Mouse (Mus musculus) liver, adult 2 months (tissue): ENCODE results near the gene 4931406P16Rik. TPM values are rescaled to one million over a fixed set of nuclear protein-coding genes. Genes with fewer than 3 reads are reported as not detected.

Experiments
- DNase-seq: peaks from one replicate; pipeline ENCODE4 v3.0.0-alpha.2; 2011; ENCODE audit warnings: low read depth, low spot score; ENCODE audit errors: extremely low read depth
- H3K27ac ChIP-seq: fragments of 200-500 bp; replicated peaks from 2 replicates; pipeline ENCODE4 v1.5.1; 2012; ENCODE audit warnings: low read depth, mild to moderate bottlenecking, control low read depth, inconsistent platforms, low read length; ENCODE audit not compliant: insufficient read depth
- H3K27me3 ChIP-seq: fragments of 200-500 bp; 2 replicates; pipeline ENCODE4 v1.6.1; 2012; ENCODE audit warnings: mild to moderate bottlenecking, moderate library complexity, low read length, inconsistent platforms; ENCODE audit not compliant: control insufficient read depth, insufficient read depth
- H3K36me3 ChIP-seq: fragments of 200-500 bp; 2 replicates; pipeline ENCODE4 v1.6.1; 2012; ENCODE audit warnings: low read length, inconsistent platforms; ENCODE audit not compliant: control insufficient read depth, insufficient read depth
- H3K4me1 ChIP-seq: fragments of 200-500 bp; 2 replicates; pipeline ENCODE4 v1.6.1; 2011; ENCODE audit warnings: low read length; ENCODE audit not compliant: control insufficient read depth, insufficient read depth
- H3K4me3 ChIP-seq: fragments of 200-500 bp; 2 replicates; pipeline ENCODE4 v1.5.1; 2011; ENCODE audit warnings: low read depth, mild to moderate bottlenecking, control low read depth, low read length, moderate library complexity; ENCODE audit not compliant: insufficient read depth
- H3K79me2 ChIP-seq: fragments of 200-500 bp; 2 replicates; pipeline ENCODE4 v1.6.1; 2012; ENCODE audit warnings: inconsistent platforms, mild to moderate bottlenecking, low read length, moderate library complexity; ENCODE audit not compliant: control insufficient read depth, insufficient read depth
- H3K9ac ChIP-seq: fragments of 200-500 bp; 2 replicates; pipeline ENCODE4 v1.6.1; 2012; ENCODE audit warnings: low read depth, mild to moderate bottlenecking, control low read depth, inconsistent platforms, low read length
- CTCF ChIP-seq: fragments of 200-500 bp; IDR thresholded peaks from 2 replicates; pipeline ENCODE4 v1.5.1; 2011; ENCODE audit warnings: low read depth, low read length, control low read depth
- POLR2A ChIP-seq: fragments of 200-500 bp; IDR thresholded peaks from 2 replicates; pipeline ENCODE4 v1.6.1; 2011; ENCODE audit warnings: low read length, control low read depth; ENCODE audit not compliant: insufficient read depth; ENCODE audit errors: extremely low read depth
- WGBS: fragments of 180-500 bp; shearing (Covaris S2); methylation state at CpG from one replicate; pipeline ENCODE4 v1.1.7; 2018; 5-methylcytosine and 5-hydroxymethylcytosine counted together
- polyA plus RNA-seq: library from polyadenylated mRNA; depleted of rRNA; stranded (reverse); fragments of >200 nt; gene quantifications from 2 replicates; pipeline ENCODE4 v1.2.3, GENCODE M21; 2012
- total RNA-seq: library from RNA; depleted of rRNA; stranded (reverse); fragments of >200 nt; gene quantifications from 2 replicates; pipeline ENCODE4 v1.2.3, GENCODE M21; 2014

4931406P16Rik gene
- total and polyA plus RNA-seq, 2 experiments, result 10.1 to 11.7 TPM

DNA sequence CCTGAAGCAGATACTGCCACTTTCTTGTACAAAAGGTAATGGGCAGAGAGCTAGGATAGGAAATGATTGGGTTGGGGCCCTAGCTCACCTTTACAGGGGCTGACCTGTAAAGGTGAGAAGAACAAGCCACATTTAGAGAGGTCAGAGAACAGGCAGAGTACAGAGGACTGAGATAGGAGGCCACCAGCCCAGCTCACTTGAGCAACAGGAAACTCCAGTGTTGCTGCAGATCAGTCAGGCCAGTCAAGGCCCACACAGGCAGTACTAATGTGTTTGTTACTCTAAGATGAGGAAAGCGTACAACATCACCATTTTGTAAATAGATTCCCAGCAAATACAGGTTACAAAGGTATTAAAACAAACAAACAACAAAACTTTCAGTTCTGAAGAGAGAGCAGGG, 57.4 kb downstream of the 4931406P16Rik start:
- DNase-seq, result no peak
- H3K4me3 ChIP-seq, result no peak overlapping the region
- 75% methylated on average over 1 of the region's 1 CpGs for WGBS
- no peaks in the 10 kb centered on the region for H3K4me1 ChIP-seq
- no peak for TF ChIP-seq CTCF
- TF ChIP-seq POLR2A, result no peak
- H3K79me2 ChIP-seq, result no peaks in the 10 kb centered on the region
- H3K36me3 ChIP-seq, result peaks cover 64% of the 10 kb centered on the region
- no peak overlapping the region for H3K9ac ChIP-seq
- no peak overlapping the region for H3K27ac ChIP-seq
- no peaks in the 10 kb centered on the region for H3K27me3 ChIP-seq

DNA sequence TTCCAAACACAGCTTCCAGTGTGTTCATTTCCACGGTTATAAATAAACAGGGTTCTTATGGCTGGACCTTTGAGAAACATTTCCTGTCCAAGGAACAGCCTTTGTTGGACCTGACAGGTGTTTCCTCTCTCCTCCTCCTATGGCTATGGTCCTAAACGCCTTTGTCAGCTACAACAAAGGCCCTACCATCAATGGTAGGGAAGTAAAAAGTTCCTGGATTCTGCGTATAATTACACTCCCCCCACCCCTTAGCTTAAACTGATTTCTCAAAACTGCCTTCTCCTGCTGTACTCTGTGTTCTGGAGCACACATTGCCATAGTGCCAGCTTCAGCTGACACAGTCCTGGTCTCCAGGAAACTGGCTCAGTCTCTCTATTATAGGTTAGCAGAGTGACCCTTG, 58.2 kb downstream of the 4931406P16Rik start:
- 81% methylated on average over 3 of the region's 3 CpGs for WGBS
- Histone ChIP-seq H3K9ac (no peak overlapping the region), H3K36me3 (peaks cover 63% of the 10 kb centered on the region), H3K79me2 (no peaks in the 10 kb centered on the region), H3K4me1 (no peaks in the 10 kb centered on the region), H3K27me3 (no peaks in the 10 kb centered on the region), H3K27ac (no peak overlapping the region), H3K4me3 (no peak overlapping the region)
- no peak for DNase-seq
- TF ChIP-seq POLR2A (no peak), CTCF (no peak)

DNA sequence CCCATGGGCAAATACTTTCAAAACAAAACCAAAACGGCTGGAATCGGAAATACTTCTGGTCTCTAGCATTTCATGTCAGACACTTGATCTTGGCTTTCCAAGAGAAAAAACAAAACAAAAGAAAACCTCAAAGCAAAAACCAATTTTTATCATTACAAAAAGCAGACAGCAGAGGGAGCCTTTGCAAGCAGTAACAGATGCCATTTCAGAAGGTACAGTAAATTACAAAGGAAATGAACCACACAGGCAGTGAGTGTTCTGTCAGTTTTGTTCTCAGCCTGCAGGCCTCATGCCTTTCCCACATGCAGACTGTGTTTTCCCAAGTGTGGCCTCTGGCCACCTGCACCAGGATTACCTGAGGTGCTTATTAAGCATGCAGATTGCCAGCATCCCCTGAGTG, 61.3 kb downstream of the 4931406P16Rik start:
- Histone ChIP-seq H3K4me3 (no peak overlapping the region), H3K9ac (no peak overlapping the region), H3K36me3 (peaks cover 61% of the 10 kb centered on the region), H3K27ac (no peak overlapping the region), H3K27me3 (no peaks in the 10 kb centered on the region), H3K79me2 (no peaks in the 10 kb centered on the region; the same call in 1 of the 2 replicates), H3K4me1 (no peaks in the 10 kb centered on the region)
- TF ChIP-seq CTCF (no peak), POLR2A (no peak)
- DNase-seq, result no peak
- WGBS, result 72% methylated on average over 2 of the region's 2 CpGs

DNA sequence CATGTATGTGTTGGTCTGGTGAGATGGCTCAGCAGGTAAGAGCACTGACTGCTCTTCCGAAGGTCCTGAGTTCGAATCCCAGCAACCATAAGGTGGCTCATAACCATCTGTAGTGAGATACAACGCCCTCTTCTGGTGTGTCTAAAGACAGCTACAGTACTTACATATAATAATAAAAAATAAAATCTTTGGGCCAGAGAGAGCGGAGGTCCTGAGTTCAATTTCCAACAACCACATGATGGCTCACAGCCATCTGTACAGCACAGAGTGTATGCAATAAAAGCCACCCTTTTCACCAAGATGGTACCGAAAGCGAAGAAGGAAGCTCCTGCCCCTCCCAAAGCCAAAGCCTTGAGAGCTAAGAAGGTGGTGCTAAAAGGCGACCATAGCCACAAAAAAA, 62.6 kb downstream of the 4931406P16Rik start, which contains the start of gene Gm6096:
Gene Gm6096, plus strand, starts transcription at position 301 of the 400 bp plus-strand sequence.
- H3K9ac ChIP-seq, result no peak within 1 kb of the TSS
- peaks cover 62% of the 10 kb centered on the region for H3K36me3 ChIP-seq

DNA sequence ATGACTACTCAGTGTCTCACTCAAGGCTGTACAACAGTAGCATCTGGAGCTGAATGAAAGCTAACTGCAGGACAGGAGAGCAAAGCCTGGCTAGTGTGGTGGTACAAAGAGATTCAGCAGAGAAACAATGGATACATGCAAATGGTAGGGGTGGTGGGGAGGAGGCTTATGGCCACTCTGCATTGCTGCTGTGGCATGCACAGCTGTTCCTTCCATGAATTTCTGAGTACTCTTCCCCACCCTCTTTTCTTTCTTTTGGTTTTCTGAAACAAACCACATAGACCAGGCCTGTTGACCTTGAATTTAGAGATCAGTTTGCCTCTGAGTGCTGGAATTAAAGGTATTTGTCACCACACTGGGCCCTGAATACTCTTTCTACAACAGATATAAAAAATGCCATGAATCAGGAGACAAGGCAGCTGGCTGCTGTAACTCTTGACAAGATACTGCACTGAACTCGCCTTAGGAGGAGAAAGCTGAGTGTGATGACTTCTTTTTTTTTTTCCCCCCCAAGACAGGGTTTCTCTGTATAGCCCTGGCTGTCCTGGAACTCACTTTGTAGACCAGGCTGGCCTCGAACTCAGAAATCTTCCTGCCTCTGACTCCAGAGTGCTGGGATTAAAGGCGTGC, 66.4 kb downstream of the 4931406P16Rik start:
- TF ChIP-seq POLR2A, result no peak
- WGBS, result 96% methylated on average over 3 of the region's 3 CpGs
- no peak overlapping the region for H3K9ac ChIP-seq
- no peaks in the 10 kb centered on the region for H3K4me1 ChIP-seq
- H3K4me3 ChIP-seq, result no peak overlapping the region
- no peaks in the 10 kb centered on the region for H3K27me3 ChIP-seq
- no peaks in the 10 kb centered on the region; the same call in 1 of the 2 replicates for H3K79me2 ChIP-seq
- H3K27ac ChIP-seq, result no peak overlapping the region
- H3K36me3 ChIP-seq, result peaks cover 62% of the 10 kb centered on the region
- DNase-seq, result no peak

More for the DNA sequence above, 62.6 kb downstream of the 4931406P16Rik start, which contains the start of gene Gm6096:
- TF ChIP-seq POLR2A (no peak), CTCF (no peak)
- WGBS, result 95% methylated on average over 7 of the region's 7 CpGs
- DNase-seq, result no peak
- no peaks in the 10 kb centered on the region for H3K27me3 ChIP-seq
- no peak within 1 kb of the TSS for H3K27ac ChIP-seq
- H3K4me3 ChIP-seq, result no peak within 1 kb of the TSS
- H3K4me1 ChIP-seq, result no peaks in the 10 kb centered on the region
- H3K79me2 ChIP-seq, result no peaks in the 10 kb centered on the region; the same call in 1 of the 2 replicates

DNA sequence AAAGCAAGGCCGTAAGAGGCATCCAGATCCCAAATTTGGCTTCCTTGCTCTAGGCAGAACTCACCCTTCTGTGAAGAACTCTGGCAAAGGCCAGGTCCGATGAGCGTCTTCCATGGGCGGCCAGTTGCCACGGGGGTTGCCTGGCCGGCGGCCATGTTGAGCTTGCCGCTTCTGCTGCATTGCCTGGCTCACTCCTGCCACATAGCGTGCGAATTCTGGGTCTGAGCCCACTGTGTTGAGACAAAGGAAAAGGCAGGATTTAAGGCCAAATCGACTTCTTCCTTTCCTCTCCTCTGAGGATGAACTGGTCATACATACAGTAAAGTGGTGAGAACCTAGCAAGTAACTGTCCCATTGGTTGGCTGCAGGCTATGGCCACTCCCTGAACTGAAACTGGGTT, 71.2 kb downstream of the 4931406P16Rik start:
- WGBS, result 96% methylated on average over 11 of the region's 11 CpGs
- no peaks in the 10 kb centered on the region for H3K27me3 ChIP-seq
- no peaks in the 10 kb centered on the region for H3K79me2 ChIP-seq
- H3K27ac ChIP-seq, result no peak overlapping the region
- peaks cover 64% of the 10 kb centered on the region for H3K36me3 ChIP-seq
- TF ChIP-seq POLR2A (no peak), CTCF (no peak)
- no peak overlapping the region for H3K4me3 ChIP-seq
- H3K9ac ChIP-seq, result no peak overlapping the region
- no peaks in the 10 kb centered on the region for H3K4me1 ChIP-seq
- no peak for DNase-seq
